22 mouse cellular contexts compared by ENCODE assay signal in the genomic region with DNA sequence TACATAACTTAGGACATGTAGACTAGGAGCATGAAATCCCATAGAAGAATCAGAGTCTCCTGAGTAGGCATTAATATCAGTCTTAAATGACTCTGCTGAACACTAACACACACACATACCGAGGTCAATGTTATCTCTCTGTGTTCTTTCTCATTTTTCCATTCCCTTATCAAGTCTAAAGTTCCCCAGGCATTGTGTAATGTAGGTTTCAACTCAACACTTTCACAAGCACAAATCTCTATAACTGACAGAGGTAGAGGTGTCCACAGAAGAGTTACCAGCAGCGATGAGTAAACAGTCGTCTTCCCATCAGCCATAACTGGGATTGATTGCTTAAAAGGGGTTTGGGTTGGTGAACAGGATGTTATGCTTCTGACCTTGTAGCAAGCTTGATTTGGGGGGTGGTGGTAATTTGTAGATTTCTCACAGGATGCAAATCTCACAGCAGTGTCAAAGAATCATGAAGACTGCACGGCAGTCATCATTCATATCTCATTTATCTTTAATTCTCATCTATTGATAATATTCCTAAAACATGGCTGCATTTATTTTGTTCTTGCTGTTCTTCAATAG.
DNase-seq lines count a peak whose midpoint lies in the region; ATAC-seq and TF ChIP-seq lines count a peak whose summit lies in the region.
"Had no signal": no experiment of that assay in that cellular context is flagged by ENCODE, and none has a peak within 500 bp of the region (broad histone marks: within the 10 kb centered on the region; RNA-seq: fewer than 3 reads in every experiment).

No protein-coding gene starts in this region.

- H3K27me3 ChIP-seq in liver, adult 2 months (ENCODE audit: control insufficient read depth, insufficient read depth, low read length): no peaks in the 10 kb centered on the region
- H3K27me3 ChIP-seq: forebrain, embryonic 13.5 days; heart, embryonic 13.5 days; hindbrain, embryonic 12.5 days; hindbrain, embryonic 15.5 days; intestine, embryonic 15.5 days had no signal

- no peak for TF ChIP-seq CTCF in liver, adult 2 months (IDR thresholded peaks at IDR 0.05; ENCODE audit: low read depth, low read length)

- ATAC-seq in activated CD4-positive, CD25-positive, alpha-beta regulatory T cell, adult 4 months: peak; percentile 46
- ATAC-seq in megakaryocyte progenitor cell, adult 5-6 weeks (replicated peaks; ENCODE audit: poor library complexity): 0 out of 2 replicates have a peak, but pooled peaks have one; percentile 23
- ATAC-seq: forebrain, embryonic 13.5 days; forebrain, postnatal 0 days; intestine, embryonic 15.5 days had no signal

- H3K9ac ChIP-seq in liver, adult 2 months (ENCODE audit: low read depth, low read length): no peak overlapping the region
- H3K9ac ChIP-seq: forebrain, embryonic 13.5 days; forebrain, postnatal 0 days; heart, embryonic 13.5 days; hindbrain, embryonic 12.5 days; hindbrain, embryonic 15.5 days; intestine, embryonic 15.5 days had no signal

- WGBS in liver, adult 2 months: 53% methylated on average over 4 of the region's 4 CpGs

- H3K36me3 ChIP-seq in liver, adult 2 months (ENCODE audit: control insufficient read depth, insufficient read depth, low read length): no peaks in the 10 kb centered on the region
- H3K36me3 ChIP-seq: forebrain, embryonic 10.5 days; heart, embryonic 13.5 days; hindbrain, embryonic 12.5 days; hindbrain, embryonic 15.5 days; intestine, embryonic 15.5 days had no signal

- no peak overlapping the region for H3K4me3 ChIP-seq in liver, adult 2 months (ENCODE audit: insufficient read depth, low read depth, low read length)
- H3K4me3 ChIP-seq: forebrain, embryonic 10.5 days; forebrain, embryonic 13.5 days; heart, embryonic 13.5 days; hindbrain, embryonic 12.5 days; hindbrain, embryonic 15.5 days; intestine, embryonic 15.5 days had no signal

- no peak for TF ChIP-seq POLR2A in liver, adult 2 months (IDR thresholded peaks at IDR 0.05; ENCODE audit: extremely low read depth, insufficient read depth, low read length)

- DNase-seq in liver, adult 2 months (ENCODE audit: extremely low read depth, low read depth, low spot score): peak; percentile 6
- DNase-seq in liver: no peak
- peak; percentile 10 for DNase-seq in CD4-positive helper T cell, adult 2 months (ENCODE audit: low read depth, low spot score)
- DNase-seq in lung, postnatal 4 days: no peak
- DNase-seq in testis, postnatal 10 days (ENCODE audit: low spot score): no peak
- DNase-seq: adrenal gland, postnatal 10 days; adrenal gland, postnatal 36 days; cerebellum, adult 18-20 months; cerebellum, adult 9-10 months; cerebellum, postnatal 14 days; forebrain, postnatal 0 days; gastrocnemius, postnatal 25 days; heart, adult 18-20 months; heart, postnatal 14 days had no signal

- no peak overlapping the region for H3K27ac ChIP-seq in liver, adult 2 months (replicated peaks; ENCODE audit: insufficient read depth, low read depth, low read length)
- H3K27ac ChIP-seq: forebrain, embryonic 10.5 days; forebrain, embryonic 13.5 days; heart, embryonic 13.5 days; hindbrain, embryonic 12.5 days; hindbrain, embryonic 15.5 days; intestine, embryonic 15.5 days had no signal

- H3K79me2 ChIP-seq in liver, adult 2 months (ENCODE audit: control insufficient read depth, insufficient read depth, low read length): no peaks in the 10 kb centered on the region

- H3K4me1 ChIP-seq in liver, adult 2 months (ENCODE audit: control insufficient read depth, insufficient read depth, low read length): no peaks in the 10 kb centered on the region
- H3K4me1 ChIP-seq: forebrain, embryonic 10.5 days; forebrain, embryonic 13.5 days; hindbrain, embryonic 12.5 days; hindbrain, embryonic 15.5 days; intestine, embryonic 15.5 days had no signal

Comparison
In these comparisons a context has a peak if more than half of its experiments do, and no peak if none do; other contexts are left out.
1. DNase-seq: peak in liver, adult 2 months (single experiment) and CD4-positive helper T cell, adult 2 months (single experiment); none in liver (single experiment), lung, postnatal 4 days (0 of 2) and testis, postnatal 10 days (single experiment).